Mouse (Mus musculus) myocyte (in vitro differentiated cells): Measurements from ENCODE around the gene Mov10l1.

Source experiments
- MAX ChIP-seq: IDR thresholded peaks from one replicate; pipeline ENCODE4 v1.6.1; 2011; ENCODE audit warnings: low read depth, mild to moderate bottlenecking, control low read depth
- MYOD1 ChIP-seq, 3 experiments: IDR thresholded peaks; one replicate each; pipeline ENCODE4 v1.6.1; 2011; ENCODE audit warnings: control low read depth in 2 of 3, low read depth in 2 of 3, mild to moderate bottlenecking in 2 of 3, moderate library complexity in 1 of 3; ENCODE audit not compliant: insufficient read length in 2 of 3, control insufficient read depth in 1 of 3
- POLR2A ChIP-seq: IDR thresholded peaks from one replicate; pipeline ENCODE4 v1.6.1; 2011; ENCODE audit warnings: low read depth, mild to moderate bottlenecking, control low read depth, moderate library complexity; ENCODE audit not compliant: insufficient read length

DNA sequence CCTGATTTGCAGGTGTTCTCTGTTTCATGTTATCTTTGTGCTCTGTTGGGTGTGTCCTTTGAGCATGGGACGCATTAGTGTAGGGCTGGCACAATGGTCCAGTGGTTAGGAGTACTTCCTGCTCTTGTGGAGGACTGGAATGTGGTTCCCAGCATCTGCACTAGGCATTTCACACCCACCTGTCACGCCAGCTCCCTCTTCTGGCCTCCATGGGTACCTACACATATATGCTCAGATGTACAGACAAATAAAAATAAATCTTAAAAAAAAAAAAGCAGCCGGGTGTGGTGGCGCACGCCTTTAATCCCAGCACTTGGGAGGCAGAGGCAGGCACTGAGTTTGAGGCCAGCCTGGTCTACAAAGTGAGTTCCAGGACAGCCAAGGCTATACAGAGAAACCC lies 61.7 kb downstream of the Mov10l1 start:
- TF ChIP-seq POLR2A (no peak), MYOD1 (IDR thresholded peaks at IDR 0.05; ENCODE audit: control insufficient read depth in 1 of 3, insufficient read length in 2 of 3, low read depth in 2 of 3) (no peak), MAX (no peak)
